Mouse (Mus musculus): ENCODE measurements at regions not wholly inside any gene's neighbourhood (a gene's known extent, or its start where the extent isn't known, plus 50 kb on each side); places are given as distances from the start of the nearest gene placed in this dataset.
"Not testable (repeated sequence)": the region's sequence is repeated elsewhere in the genome, so short reads cannot be mapped to it uniquely, and the experiment has no call there.

- TF ChIP-seq GATA1 (IDR thresholded peaks at IDR 0.05; ENCODE audit: borderline replicate concordance, low read length); FLI1 (IDR thresholded peaks at IDR 0.05; ENCODE audit: low read length): not testable (repeated sequence)
Measured at GRCm38 (mm10) chr12:115247298-115247697, 800.2 kb upstream of the Zfp386 start.
